Mouse (Mus musculus) heart, adult 8-10 months (tissue): Measurements from ENCODE around the gene Acaa1b. TPM values are rescaled to one million over a fixed set of nuclear protein-coding genes. Genes with fewer than 3 reads are reported as not detected.

Experiments used
- DNase-seq: peaks from one replicate; pipeline ENCODE4 v3.0.0; 2022; ENCODE audit warnings: low spot score
- total RNA-seq, 4 experiments: library from RNA; stranded (reverse); gene quantifications; 2 replicates each; pipeline ENCODE4 v1.2.4; 2022

Acaa1b gene
- total RNA-seq, 4 experiments from 2014 or later: 1.1 to 1.7 (median 1.4) TPM

GRCm38 (mm10) chr9:119144696-119145095 is 12.2 kb downstream of the Acaa1b start:
- DNase-seq: no peak

DNA sequence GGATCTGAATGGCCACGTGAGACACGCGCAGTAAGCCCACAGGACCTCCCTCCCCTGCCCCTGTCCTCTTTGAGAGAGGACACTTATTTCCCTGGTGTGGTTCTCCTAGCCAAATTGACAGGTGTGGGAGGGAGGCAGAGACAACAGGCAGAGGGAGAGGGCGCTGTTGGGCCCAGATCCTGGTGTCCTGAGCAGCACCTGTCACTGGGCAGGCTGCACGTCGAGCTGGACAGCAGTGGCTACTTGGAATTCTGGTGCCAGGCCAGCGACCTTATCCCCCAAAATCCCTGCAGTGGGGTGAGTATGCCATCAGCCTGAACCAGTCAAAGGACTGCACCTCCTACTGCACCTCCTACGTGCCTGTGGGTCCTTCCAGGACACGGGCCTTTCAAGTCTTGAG is 13.5 kb downstream of the Acaa1b start:
- no peak for DNase-seq

DNA sequence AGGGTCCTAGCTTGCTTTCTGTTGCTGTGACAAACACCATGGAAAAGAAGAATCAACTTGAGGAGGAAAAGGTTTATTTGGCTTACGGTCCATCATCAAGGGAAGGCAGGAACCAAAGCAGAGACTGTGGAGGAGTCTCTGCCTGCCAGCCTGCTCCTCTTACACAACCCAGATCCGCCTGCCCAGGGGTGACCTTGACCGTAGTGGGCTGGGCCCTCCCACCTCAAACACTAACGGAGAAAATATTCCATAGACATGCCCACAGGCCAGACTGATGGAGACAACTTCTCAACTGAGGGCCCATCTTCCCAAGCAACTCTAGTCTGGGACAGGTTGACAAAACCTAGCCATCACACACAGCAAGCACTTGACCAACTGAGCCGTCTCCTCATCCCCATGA is 14.8 kb downstream of the Acaa1b start:
- DNase-seq: no peak

DNA sequence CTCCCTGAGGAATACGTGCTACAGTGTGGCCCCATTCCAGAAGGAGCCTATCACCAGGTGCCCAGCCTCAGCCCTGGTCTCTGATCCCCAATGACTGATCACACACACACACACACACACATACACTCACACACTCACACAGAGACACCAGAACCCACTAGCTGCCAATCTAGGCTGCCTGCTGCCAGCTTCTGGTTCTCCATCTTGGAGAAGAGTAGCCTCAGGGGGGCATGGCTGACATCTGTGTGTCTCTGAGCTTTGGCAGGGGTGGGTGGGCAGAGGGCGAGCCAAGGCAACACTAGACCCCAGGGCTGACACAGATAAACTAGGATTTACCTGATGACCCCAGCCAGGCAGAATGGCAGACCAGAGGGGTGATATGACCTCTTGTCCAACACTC is 18.1 kb downstream of the Acaa1b start:
- DNase-seq: no peak

DNA sequence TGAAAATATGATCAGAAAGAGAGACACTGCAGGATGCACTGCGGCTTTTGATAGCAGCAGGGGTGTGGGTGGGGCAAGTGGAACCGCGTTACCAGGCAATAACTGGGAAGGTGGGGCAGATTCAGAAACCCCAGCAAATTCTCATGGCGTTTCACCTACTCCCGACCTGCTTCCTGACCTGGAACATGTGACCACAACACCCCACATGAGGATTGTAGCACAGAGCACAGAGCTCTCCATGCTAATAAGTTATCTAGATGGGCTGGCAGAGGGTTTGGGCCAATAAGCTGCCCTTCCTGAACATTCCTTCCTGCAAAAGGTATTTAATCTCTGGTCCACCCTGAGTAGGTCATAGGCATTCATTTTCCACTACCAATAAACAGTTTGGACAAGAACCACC is 26.2 kb downstream of the Acaa1b start:
- no peak for DNase-seq

DNA sequence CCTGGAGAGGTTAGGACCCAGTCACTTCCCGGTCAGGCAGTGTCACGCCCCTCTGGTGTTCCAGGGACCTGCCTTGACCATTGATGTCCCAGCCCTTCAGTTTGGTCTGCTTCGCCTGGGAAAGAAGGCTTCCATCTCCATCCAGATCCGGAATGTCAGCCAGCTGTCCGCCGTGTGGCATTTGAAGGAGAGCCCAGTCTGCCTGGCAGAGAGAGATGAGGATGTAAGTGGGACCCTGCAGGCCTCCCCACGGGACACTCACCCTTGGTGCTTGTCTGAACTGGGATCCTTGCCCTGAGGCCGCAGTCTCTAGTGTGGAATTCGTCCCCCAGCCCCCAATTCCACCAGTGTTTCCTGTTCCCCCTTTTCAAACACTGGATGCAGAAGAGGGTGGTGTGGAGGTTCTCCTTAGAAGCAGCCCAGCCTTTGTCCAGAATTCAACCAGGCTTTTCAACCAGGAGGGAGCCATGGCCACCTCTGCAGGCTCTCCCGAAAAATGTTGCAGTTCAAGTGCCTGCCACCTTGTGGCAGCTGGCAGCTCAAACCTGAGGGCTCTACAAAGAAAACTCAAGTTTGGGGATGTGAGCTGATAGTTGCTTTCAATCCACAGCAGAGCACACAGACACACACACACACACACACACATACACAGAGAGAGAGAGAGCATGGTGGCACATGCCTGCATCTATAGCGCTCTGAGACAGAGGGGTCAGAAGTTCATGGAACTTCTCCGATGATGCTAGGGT is 28.3 kb downstream of the Acaa1b start:
- DNase-seq: no peak

DNA sequence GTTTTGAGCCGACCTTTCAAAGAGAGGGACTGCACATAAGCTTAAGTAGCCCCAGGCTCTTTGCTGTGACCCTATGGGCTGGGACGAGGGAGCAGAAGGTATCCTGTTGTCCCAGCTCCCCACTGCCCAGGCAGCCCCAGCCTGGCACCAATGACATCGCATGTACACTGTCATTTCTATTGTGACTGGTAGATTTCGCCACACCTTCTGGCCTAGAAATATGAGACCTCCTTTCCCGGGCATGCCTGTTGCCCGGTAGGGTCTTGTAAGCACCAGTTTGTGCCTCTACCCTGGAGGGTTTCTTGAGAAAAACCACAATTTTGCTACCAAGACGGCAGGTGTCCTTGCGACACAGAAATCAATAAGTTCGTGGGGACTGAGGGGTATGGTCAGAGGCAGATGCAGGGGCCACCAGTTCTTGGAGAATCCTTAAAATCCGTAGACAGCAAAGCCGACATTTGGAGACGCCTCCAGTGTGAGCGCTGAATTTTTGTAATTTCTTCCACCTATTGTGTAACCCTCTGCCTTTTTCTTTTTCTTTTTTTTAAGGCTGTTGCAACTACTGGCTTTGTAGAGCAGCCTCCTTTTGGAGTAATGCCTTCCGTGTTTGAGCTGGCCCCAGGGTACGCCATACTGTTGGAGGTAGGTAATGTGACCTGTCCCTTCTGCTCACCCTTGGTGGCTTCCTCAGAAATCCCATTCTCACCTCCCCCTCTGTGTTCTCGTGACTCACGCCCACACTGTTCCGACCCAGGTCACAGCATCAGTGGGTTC is 34.1 kb downstream of the Acaa1b start:
- no peak for DNase-seq

DNA sequence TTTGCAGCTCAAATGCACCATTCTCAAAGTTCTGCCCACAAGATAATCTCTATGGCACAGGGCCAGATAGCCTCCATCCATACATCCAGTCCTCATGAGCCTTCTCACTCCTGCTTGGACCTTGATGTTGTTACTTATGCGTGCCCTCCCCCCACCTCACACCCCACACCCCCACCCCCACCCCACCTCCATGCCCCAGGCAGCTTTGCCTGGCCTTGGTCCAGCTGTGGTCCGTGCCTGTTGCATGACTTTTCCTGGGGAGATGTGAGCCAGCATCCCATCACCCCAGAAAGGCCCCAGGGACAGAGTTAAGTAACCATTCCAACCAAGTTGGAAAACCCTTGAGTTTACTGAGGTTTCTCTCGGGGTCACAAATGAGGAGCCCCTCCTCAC is 36.7 kb downstream of the Acaa1b start:
- DNase-seq: no peak

GRCm38 (mm10) chr9:119119409-119120167 is 37.3 kb downstream of the Acaa1b start:
- DNase-seq: no peak

- no peak for DNase-seq
These were observed 42.0 kb downstream of the Acaa1b start for GRCm38 (mm10) chr9:119114911-119115310.

DNA sequence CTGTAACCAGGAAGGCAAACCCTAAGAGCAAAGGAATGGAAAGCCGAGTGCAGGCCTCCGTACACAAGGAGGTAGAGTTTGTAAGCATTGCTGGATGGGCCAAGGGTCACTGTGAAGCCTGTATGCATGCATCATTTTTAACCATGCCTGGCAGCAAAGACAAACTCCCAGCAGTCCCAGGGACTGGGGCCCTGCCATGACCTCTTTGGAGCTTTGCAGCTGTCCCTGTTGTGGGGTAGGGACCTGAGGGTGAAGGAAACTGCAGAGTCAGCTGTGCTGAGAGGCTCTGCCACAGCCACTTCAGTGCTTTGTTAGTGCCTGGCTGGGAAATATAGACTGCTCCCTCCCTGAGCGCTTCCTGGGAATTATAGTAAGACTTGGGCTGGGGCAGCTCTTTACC is 46.3 kb downstream of the Acaa1b start:
- DNase-seq: no peak

GRCm38 (mm10) chr9:119109685-119110353 is 47.1 kb downstream of the Acaa1b start:
- DNase-seq: no peak

GRCm38 (mm10) chr9:119107566-119107965 is 49.3 kb downstream of the Acaa1b start:
- DNase-seq: no peak

DNA sequence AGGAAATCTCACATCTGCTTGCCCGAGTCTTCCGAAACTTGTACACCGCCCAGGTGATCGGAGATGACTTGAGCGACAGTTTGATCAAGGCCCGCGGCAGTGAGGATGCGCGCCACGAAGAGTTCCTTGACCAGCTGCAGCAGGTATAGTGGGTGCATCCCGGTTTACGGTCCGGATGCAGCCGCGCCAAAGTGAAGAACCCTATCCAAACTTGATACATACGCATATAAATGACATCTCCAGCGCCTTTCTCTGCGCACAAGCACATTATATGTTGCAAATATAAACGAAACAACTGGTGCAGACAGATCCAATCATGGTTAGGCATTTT is 54.1 kb downstream of the Acaa1b start:
- DNase-seq: no peak

DNA sequence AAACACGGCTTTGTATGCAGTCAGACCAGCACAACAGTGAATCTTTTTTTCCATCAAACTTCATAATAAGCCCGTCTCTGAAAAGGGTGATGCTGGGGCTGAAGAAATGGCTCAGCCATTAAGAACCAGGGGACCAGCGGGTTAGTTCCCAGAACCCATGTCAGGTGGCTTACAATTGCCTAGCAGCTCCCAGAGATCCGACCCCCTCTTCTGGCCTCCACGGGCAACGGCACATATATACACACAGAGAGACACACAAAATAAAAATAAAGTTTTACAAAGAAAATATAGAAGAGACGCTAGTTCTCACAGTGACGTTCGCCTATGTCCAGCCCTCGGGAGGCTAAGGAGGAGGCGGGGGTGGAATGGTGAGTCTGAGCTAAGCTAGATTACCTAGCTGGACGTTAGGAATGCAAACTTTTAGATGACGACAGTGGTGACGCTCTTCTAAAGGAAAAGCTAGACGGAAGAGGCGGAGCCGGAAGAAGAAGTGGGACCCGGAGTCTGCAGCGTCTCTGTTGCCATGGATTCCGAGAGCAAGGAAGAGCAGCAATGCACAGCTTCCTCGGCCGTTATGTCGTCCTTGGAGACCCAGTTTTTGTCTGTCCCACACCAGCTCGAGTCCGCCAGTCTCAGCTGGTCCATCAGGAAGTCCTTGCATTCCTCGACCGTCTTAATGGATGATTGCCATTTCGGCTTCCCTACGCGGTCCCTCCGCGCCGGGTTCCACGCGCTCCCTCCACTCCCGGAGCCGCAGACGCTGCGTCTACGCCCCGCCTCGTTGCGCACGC is 54.7 kb downstream of the Acaa1b start, which contains the start of gene Dlec1:
Dlec1 (plus strand) TSS at position 487 of the 791 bp plus-strand sequence.
- DNase-seq: peak; percentile 81

- DNase-seq: no peak
These were observed 56.6 kb downstream of the Acaa1b start for GRCm38 (mm10) chr9:119100177-119100898.
